Mouse (Mus musculus) right cerebral cortex, postnatal 25 days (tissue): ENCODE data around the gene Dnajc17.
A peak's percentile ranks its signal among the peaks of the same experiment; 100 is the strongest.

Experiments used
- DNase-seq: peaks from one replicate; pipeline ENCODE4 v3.0.0; 2022

The Dnajc17 gene

GRCm38 (mm10) chr2:119156681-119157572, 51.7 kb downstream of the Dnajc17 start, which contains the start of gene Rmdn3:
TSS of gene Rmdn3 (minus strand) at chr2:119157034.
- peak; percentile 96 for DNase-seq

GRCm38 (mm10) chr2:119156081-119156680, 52.4 kb downstream of the Dnajc17 start:
- DNase-seq = no peak

GRCm38 (mm10) chr2:119155388-119155787, 53.2 kb downstream of the Dnajc17 start:
- no peak for DNase-seq

- no peak for DNase-seq
Measured at GRCm38 (mm10) chr2:119154683-119155082, 53.9 kb downstream of the Dnajc17 start.

- DNase-seq = no peak
Measured at GRCm38 (mm10) chr2:119152255-119152654, 56.3 kb downstream of the Dnajc17 start.

- peak; percentile 31 for DNase-seq
Measured at GRCm38 (mm10) chr2:119147775-119148174, 60.8 kb downstream of the Dnajc17 start.

- no peak for DNase-seq
Measured at GRCm38 (mm10) chr2:119147160-119147678, 61.4 kb downstream of the Dnajc17 start.

GRCm38 (mm10) chr2:119146435-119146834, 62.2 kb downstream of the Dnajc17 start:
- DNase-seq = no peak

- DNase-seq = no peak
Measured at GRCm38 (mm10) chr2:119145199-119145598, 63.4 kb downstream of the Dnajc17 start.

GRCm38 (mm10) chr2:119136346-119136898, 72.2 kb downstream of the Dnajc17 start:
- DNase-seq = no peak
